Mouse (Mus musculus) forebrain, embryonic 11.5 days (tissue): ENCODE results near the gene Hspa1b. TPM values are rescaled to one million over a fixed set of nuclear protein-coding genes. Genes with fewer than 3 reads are reported as not detected.
"Not testable (repeated sequence)": the region's sequence is repeated elsewhere in the genome, so short reads cannot be mapped to it uniquely, and the experiment has no call there.

Source experiments
- ATAC-seq: fragments of 200-750 bp; cut with Nextera tagmentation; replicated peaks from 2 replicates; pipeline ENCODE4 v1.8.0; 2017; ENCODE audit warnings: moderate TSS enrichment; ENCODE audit not compliant: low FRiP score
- DNase-seq: peaks from one replicate; pipeline ENCODE4 v3.0.0-alpha.2; 2017; ENCODE audit warnings: low spot score
- H3K27ac ChIP-seq: fragments of 300-500 bp; sonication (generic); 2 replicates; pipeline ENCODE4 v1.5.1; 2014; ENCODE audit warnings: low read depth, low read length
- H3K27me3 ChIP-seq: fragments of 300-500 bp; sonication (generic); 2 replicates; pipeline ENCODE4 v1.6.1; 2014; ENCODE audit warnings: mild to moderate bottlenecking, low read length, mixed read lengths; ENCODE audit not compliant: control insufficient read depth, insufficient read depth
- H3K36me3 ChIP-seq: fragments of 300-500 bp; sonication (generic); 2 replicates; pipeline ENCODE4 v1.6.1; 2014; ENCODE audit warnings: mild to moderate bottlenecking, low read length, moderate library complexity, mixed read lengths; ENCODE audit not compliant: control insufficient read depth, insufficient read depth
- H3K4me1 ChIP-seq: fragments of 300-500 bp; sonication (generic); replicated peaks from 2 replicates; pipeline ENCODE4 v1.6.1; 2014; ENCODE audit warnings: low read length, mixed read lengths; ENCODE audit not compliant: control insufficient read depth, insufficient read depth
- H3K4me2 ChIP-seq: fragments of 300-500 bp; sonication (generic); 2 replicates; pipeline ENCODE4 v1.6.1; 2014; ENCODE audit warnings: low read depth, mild to moderate bottlenecking, low read length, moderate library complexity, mixed read lengths; ENCODE audit not compliant: severe bottlenecking
- H3K4me3 ChIP-seq: fragments of 300-500 bp; sonication (generic); 2 replicates; pipeline ENCODE4 v1.5.1; 2014; ENCODE audit warnings: low read depth, low read length
- H3K9ac ChIP-seq: fragments of 300-500 bp; sonication (generic); 2 replicates; pipeline ENCODE4 v1.6.1; 2014; ENCODE audit warnings: low read length
- H3K9me3 ChIP-seq: fragments of 300-500 bp; sonication (generic); 2 replicates; pipeline ENCODE4 v1.6.1; 2016; ENCODE audit warnings: low read length, mixed read lengths; ENCODE audit not compliant: control insufficient read depth
- WGBS: fragments of 180-500 bp; shearing (Covaris S2); extraction: QIAGEN DNeasy Blood & Tissue Kit; methylation state at CpG from one replicate; pipeline ENCODE4 v1.1.7; 2014; 5-methylcytosine and 5-hydroxymethylcytosine counted together
- polyA plus RNA-seq: library from polyadenylated mRNA; unstranded; fragments of >200 nt; fragmentation: Nextera tagmentation; extraction: Ambion mirVana; gene quantifications from 2 replicates; pipeline ENCODE4 v1.2.1, GENCODE M21; 2014

Hspa1b gene
- polyA plus RNA-seq, 1 experiment from 2014 or later: not detected

DNA sequence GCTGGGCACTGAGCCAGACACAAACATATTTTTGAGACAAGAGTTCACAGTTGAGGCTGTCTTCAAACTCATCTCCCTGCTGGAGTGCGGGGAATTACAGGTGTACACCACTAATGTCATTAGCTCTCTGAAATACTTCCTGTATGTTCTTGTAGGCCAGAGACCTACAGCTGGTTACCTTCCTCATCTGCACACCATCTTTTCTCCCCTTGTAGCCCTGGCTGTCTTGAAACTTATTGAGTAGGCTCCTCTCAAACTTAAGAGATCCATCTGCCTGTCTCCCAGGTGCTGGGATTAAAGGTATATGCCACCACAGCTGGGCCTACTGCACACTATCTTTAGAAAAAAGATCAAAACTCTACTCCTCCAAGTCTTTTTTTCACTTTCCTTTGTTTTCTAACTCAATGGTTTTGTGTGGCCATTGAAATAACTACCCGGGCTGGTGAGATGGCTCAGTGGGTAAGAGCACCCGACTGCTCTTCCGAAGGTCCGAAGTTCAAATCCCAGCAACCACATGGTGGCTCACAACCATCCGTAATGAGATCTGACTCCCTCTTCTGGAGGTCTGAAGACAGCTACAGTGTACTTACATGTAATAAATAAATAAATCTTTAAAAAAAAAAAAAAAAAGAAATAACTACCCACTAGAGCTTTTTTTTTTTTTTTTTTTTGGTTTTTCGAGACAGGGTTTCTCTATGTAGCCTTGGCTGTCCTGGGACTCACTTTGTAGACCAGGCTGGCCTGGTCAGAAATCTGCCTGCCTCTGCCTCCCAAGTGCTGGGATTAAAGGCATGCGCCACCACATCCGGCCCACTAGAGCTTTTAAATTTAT, 10.1 kb downstream of the Hspa1b start:
- DNase-seq, H3K9ac ChIP-seq, H3K9me3 ChIP-seq, H3K4me1 ChIP-seq, H3K27me3 ChIP-seq, H3K4me2 ChIP-seq, H3K27ac ChIP-seq, H3K4me3 ChIP-seq, ATAC-seq: not testable (repeated sequence)
- WGBS: 65% methylated on average over 9 of the region's 9 CpGs
- H3K36me3 ChIP-seq: peaks cover 11% of the 10 kb centered on the region; the same call in 1 of the 2 replicates

GRCm38 (mm10) chr17:34947606-34948005, 11.4 kb downstream of the Hspa1b start:
- ATAC-seq (no peak), DNase-seq (no peak)
- Histone ChIP-seq H3K27me3 (no peaks in the 10 kb centered on the region), H3K9ac (no peak overlapping the region), H3K36me3 (peaks cover 11% of the 10 kb centered on the region; the same call in 1 of the 2 replicates), H3K4me1 (peaks cover 6% of the 10 kb centered on the region; the same call in 1 of the 2 replicates), H3K27ac (no peak overlapping the region), H3K4me3 (no peak overlapping the region), H3K4me2 (no peak overlapping the region), H3K9me3 (no peaks in the 10 kb centered on the region)
- WGBS: 33% methylated on average over 8 of the region's 8 CpGs

DNA sequence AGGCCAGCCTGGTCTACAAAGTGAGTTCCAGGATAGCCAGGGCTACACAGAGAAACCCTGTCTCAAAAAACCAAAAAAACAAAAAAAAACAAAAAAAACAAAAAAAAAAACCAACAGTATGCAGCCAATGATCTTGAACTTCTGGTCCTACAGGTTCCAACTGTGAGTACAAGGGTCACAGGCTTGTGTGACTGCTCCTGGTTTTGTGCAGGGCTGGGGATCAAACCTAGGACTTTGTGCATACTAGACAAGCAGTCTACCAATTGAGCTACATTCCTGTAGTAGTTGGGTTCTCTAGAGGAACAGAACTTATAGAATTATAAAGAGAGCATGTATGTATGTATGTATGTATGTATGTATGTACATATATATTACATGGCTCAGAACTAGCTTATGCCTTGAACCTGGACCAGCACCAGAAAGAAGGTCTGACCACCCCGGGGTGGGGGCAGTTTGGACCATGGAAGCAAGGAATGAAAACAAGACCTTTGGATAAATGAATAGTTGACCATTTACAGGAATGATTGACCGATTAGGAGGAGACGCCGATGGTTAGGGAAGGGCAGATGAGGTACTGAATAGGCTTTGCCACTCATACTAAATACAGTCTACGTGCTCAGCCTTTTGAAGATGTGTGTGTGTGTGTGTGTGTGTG, 12.4 kb downstream of the Hspa1b start:
- H3K9ac ChIP-seq: no peak overlapping the region
- peaks cover 11% of the 10 kb centered on the region; the same call in 1 of the 2 replicates for H3K36me3 ChIP-seq
- H3K9me3 ChIP-seq: no peaks in the 10 kb centered on the region
- H3K4me1 ChIP-seq: peaks cover 6% of the 10 kb centered on the region; the same call in 1 of the 2 replicates
- DNase-seq (no peak), ATAC-seq (no peak)
- H3K27ac ChIP-seq: no peak overlapping the region
- no peaks in the 10 kb centered on the region for H3K27me3 ChIP-seq
- no peak overlapping the region for H3K4me2 ChIP-seq
- H3K4me3 ChIP-seq: no peak overlapping the region
- 87% methylated on average over 5 of the region's 5 CpGs for WGBS

DNA sequence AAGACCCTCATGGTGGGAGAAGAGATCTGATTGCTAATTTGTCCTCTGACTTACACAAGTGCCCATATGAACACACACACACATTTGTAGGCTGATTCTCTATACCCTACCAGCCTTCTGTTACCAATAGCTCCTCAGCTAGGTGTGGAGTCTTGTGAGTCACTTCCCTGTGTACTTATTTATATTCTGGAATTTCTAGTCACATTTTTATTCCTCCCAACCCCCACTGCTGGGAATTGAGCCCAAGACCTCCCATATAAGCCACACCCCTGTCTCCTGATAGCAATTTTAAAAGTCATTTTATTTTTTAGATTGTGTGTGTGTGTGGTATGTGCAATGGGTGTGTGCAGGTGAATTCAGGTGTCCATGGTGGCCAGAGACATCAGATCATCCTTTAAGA, 14.7 kb downstream of the Hspa1b start:
- no peaks in the 10 kb centered on the region for H3K4me1 ChIP-seq
- H3K4me3 ChIP-seq: no peak overlapping the region
- H3K9me3 ChIP-seq: no peaks in the 10 kb centered on the region
- H3K4me2 ChIP-seq: no peak overlapping the region
- no peak overlapping the region for H3K9ac ChIP-seq
- peaks cover under 1% of the 10 kb centered on the region; the same call in 1 of the 2 replicates for H3K36me3 ChIP-seq
- DNase-seq (no peak), ATAC-seq (no peak)
- H3K27me3 ChIP-seq: no peaks in the 10 kb centered on the region
- no peak overlapping the region for H3K27ac ChIP-seq

DNA sequence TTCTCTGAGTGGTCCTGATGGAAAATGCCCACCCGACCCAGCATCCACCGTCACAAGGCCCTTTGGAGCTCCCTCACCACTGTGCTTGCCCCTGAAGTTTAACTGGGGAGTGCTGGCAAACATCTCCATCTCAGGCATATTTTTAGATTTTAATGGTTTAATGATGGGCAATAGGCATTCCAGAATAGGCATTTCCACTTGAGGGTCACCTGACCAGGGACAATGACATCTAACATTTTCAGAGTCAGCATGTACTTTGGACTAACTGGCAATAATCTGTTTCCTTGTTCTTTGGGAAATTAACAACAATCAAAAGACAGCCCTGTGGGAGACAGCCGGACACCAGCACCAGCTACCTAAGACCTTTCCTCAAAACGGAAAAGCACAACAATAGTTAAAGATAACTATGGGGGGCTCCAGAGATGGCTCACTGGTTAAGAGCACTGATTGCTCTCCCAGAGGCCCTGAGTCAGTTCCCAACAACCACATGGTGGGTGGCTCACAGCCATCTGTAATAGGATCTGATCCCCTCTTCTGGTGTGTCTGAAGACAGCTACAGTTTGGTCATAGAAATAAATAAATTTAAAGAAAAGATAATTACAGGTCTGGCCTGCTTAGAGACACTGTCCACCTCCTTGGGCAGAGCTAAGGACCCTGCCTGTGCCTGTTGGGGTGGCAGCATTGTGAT, 15.8 kb downstream of the Hspa1b start:
- DNase-seq (no peak), ATAC-seq (no peak)
- H3K36me3 ChIP-seq: no peaks in the 10 kb centered on the region
- no peaks in the 10 kb centered on the region for H3K9me3 ChIP-seq
- WGBS: 88% methylated on average over 4 of the region's 4 CpGs
- H3K27ac ChIP-seq: no peak overlapping the region
- no peak overlapping the region for H3K4me3 ChIP-seq
- H3K4me1 ChIP-seq: no peaks in the 10 kb centered on the region
- H3K9ac ChIP-seq: no peak overlapping the region; the same call in 1 of the 2 replicates
- no peak overlapping the region for H3K4me2 ChIP-seq
- no peaks in the 10 kb centered on the region for H3K27me3 ChIP-seq

DNA sequence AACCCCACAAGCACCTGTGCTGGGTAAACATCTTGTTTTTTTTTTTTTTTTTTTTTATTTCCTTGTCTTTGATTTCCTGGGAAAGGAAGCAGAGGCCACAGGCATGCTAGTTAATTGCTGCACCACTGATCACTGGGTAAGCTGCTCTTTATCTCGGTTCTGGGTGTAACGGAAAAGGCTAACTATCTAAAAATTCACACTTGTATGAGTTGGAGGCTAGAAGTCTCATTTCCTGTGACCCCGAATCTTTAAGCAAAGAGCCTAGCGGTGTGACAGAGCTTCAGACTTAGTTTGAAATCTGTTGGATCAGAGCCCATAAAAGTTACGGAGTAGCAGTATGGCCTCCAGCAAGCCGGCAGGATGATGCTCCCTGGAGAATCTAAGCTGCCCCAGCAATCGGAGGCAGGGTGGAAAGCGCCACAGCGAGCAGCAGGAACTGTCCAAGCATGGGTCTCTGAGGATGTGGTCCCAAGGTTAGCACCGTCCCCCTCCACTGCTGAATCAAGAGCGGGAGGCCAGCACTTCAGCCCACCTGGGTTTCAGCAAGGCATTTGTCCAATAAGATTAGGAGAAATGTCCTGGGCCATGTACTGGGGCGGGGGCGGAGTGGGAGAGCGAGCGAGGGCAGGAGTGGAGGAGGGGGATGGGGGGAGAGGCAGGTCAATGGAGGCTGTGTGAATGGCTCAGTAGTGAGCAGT, 17.5 kb downstream of the Hspa1b start:
- Histone ChIP-seq H3K27me3 (no peaks in the 10 kb centered on the region), H3K27ac (no peak overlapping the region), H3K9me3 (no peaks in the 10 kb centered on the region), H3K4me1 (no peaks in the 10 kb centered on the region), H3K4me2 (peak overlapping the region; percentile 43), H3K4me3 (peak overlapping the region; percentile 22), H3K36me3 (no peaks in the 10 kb centered on the region), H3K9ac (peak overlapping the region; percentile 51)
- ATAC-seq (peak; percentile 71; the same call in 1 of the 2 replicates), DNase-seq (peak; percentile 78)
- 8% methylated on average over 15 of the region's 15 CpGs for WGBS

GRCm38 (mm10) chr17:34937960-34938505, 21.0 kb downstream of the Hspa1b start:
- no peaks in the 10 kb centered on the region for H3K36me3 ChIP-seq
- H3K27ac ChIP-seq: no peak overlapping the region
- no peak overlapping the region for H3K9ac ChIP-seq
- WGBS: 84% methylated on average over 6 of the region's 6 CpGs
- no peak for DNase-seq
- no peak overlapping the region for H3K4me2 ChIP-seq
- ATAC-seq: no peak
- H3K27me3 ChIP-seq: no peaks in the 10 kb centered on the region
- no peaks in the 10 kb centered on the region for H3K4me1 ChIP-seq
- no peak overlapping the region for H3K4me3 ChIP-seq
- no peaks in the 10 kb centered on the region for H3K9me3 ChIP-seq

DNA sequence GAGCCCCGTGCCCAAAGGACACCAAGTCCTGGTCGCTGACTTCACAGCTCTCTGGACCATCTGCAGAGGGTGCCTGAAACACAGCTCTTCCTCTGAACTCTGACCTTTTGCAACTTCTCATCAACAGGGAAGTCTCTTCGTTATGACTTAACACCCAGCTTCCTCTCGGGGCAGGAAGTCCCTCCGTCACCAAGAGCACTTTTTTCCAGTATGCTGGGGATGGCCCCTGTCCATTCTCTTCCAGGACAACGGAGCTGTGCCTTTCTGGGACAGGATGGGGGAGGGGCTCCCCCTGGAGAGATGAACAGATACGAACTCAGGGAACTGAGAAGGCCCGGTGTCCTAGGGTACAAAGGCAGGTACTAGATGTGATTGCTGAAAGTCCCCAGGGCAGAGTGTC, 24.2 kb downstream of the Hspa1b start:
- DNase-seq: no peak
- H3K4me2 ChIP-seq: no peak overlapping the region
- H3K4me1 ChIP-seq: 0 out of 2 replicates have a peak, but pooled peaks cover 4% of the 10 kb centered on the region
- no peaks in the 10 kb centered on the region for H3K9me3 ChIP-seq
- H3K4me3 ChIP-seq: no peak overlapping the region
- H3K36me3 ChIP-seq: no peaks in the 10 kb centered on the region
- H3K27me3 ChIP-seq: no peaks in the 10 kb centered on the region
- no peak overlapping the region for H3K27ac ChIP-seq
- 56% methylated on average over 8 of the region's 8 CpGs for WGBS
- no peak overlapping the region for H3K9ac ChIP-seq
- ATAC-seq: no peak
